Mouse (Mus musculus): ENCODE data around the gene Hoxb3. TPM values are rescaled to one million over a fixed set of nuclear protein-coding genes. Genes with fewer than 3 reads are reported as not detected.

Gene Hoxb3
- polyA plus RNA-seq (2012; rRNA removed) = 2.3 and 3.4 TPM in 2 replicates

DNA sequence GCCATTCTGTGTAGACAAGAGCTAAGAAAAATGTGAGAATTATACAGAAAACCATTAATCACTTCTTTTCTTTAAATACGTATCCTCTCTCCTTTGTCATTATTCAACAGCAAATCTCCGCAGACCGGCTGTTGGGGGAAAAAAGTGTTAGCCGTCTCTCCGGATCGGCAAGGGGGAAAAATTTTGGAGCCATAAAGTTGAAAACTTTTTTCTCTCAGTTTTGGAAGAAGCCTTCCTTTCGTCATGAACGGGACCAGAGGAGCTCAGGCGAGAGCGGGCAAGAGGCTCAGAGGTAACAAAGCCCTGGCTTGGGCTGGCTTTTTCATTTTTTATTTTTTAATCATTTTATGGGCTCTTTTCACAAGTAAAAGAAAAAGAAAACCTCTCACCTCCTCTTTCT, at the start of gene Hoxb3:
Gene Hoxb3 (plus strand): TSS at position 173 of the 400 bp plus-strand sequence.
- 73% methylated on average over 10 of the region's 10 CpGs for WGBS

DNA sequence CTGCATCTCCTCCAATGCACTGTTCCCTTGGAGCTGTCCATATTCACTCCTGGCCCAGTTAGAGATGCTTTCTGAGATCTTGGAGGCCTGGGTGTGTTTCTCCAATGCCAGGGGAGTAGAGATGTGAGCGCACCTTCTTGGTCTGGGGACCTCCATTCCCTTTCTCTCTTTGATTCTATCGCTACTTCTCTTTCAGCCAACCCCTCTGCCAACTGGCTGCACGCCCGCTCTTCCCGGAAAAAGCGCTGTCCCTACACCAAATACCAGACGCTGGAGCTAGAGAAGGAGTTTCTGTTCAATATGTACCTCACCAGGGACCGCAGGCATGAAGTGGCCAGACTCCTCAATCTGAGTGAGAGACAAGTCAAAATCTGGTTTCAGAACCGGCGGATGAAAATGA, 48.7 kb upstream of the Hoxb3 start:
- DNase-seq (ENCODE audit: low read depth, low spot score) = no peak
- 35% methylated on average over 10 of the region's 10 CpGs for WGBS

More for the DNA sequence above, at the start of gene Hoxb3:
- no peak for DNase-seq (ENCODE audit: low read depth, low spot score)

DNA sequence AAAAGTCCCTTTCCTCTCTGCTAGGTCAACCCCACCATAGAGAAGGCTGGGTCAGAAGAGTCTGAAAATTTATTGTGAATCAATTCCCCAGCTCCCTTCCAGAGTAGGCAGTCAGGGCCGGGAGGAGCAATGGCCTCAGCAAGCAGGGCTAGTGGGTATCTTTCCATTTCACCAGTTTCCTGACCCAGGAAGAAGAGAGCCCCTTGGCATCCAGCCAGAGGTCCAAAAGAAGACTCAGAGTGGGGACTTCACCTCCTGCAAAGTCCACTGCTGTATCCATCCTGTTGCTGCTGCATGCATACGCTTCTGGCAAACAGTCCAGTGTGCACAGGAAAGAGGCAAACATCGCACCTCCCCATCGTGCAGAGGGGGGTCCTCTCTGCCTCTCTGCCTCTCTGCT, 47.2 kb upstream of the Hoxb3 start:
- no peak for DNase-seq (ENCODE audit: low read depth, low spot score)
- 26% methylated on average over 4 of the region's 4 CpGs for WGBS

- no peak for DNase-seq (ENCODE audit: low read depth, low spot score)
- WGBS = 2% methylated on average over 35 of the region's 35 CpGs
Observed at GRCm38 (mm10) chr11:96277151-96278044, 45.7 kb upstream of the Hoxb3 start.

DNA sequence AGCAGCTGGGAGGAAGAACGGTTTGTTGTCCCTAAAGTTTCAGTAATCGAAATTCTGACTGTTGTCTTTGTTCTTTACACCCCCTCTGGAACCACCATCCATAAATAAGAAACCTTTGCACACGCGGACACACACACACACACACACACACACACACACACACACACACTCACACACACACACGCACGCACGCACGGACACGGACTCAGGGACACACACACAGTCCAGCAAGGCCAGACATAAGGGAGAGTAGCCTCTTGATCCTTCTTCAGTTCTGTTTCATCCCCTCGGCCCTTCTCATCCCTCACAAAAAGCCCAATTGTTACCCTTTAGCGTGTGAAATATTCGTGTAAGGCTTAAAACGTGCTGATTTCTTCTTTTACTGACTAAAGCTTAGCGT, 44.8 kb upstream of the Hoxb3 start:
- 5% methylated on average over 14 of the region's 14 CpGs for WGBS
- no peak for DNase-seq (ENCODE audit: low read depth, low spot score)

GRCm38 (mm10) chr11:96278773-96279172, 44.4 kb upstream of the Hoxb3 start:
- WGBS = under 1% methylated on average over 9 of the region's 9 CpGs

DNA sequence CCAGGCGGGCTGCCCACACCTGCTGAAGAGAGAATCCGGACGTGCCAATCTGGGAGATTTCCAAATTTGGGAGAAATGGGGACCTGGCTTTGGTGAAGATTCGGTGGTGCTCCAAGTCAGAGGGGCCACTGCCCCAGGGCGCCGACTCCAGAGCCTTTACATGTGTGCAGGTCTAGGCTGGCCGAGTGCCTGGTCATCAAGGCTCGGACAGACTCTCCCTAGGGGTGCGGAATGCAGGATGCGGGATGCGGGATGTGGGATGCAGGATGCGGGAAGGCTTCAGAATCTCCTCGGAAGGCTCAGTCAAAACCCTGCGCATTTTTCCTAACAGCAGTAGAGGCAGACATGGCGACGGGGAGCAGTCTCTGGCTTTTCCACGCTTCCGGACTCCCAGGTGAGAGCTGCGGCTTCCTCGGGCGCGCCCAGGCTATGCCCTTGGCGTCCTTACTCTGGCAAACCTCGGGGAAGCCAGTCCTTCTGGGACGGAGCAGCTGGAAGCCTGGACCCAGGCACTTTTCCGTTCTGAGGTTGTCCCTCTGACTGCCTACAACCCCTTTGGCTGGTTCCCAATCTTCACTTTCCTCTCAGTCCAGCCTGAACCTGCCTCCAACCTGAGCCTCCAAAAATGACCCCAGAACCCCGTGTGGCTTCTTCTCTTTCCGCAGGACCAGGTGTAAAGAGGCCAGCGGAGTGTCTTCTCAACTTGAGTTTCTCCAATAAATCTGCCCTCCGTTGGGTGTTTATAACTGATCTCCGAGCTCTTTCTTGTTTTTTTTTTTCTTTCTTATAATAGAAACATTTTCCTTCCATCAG, 43.5 kb upstream of the Hoxb3 start:
- DNase-seq (ENCODE audit: low read depth, low spot score) = no peak
- 9% methylated on average over 31 of the region's 31 CpGs for WGBS

More at GRCm38 (mm10) chr11:96278773-96279172, 44.4 kb upstream of the Hoxb3 start:
- DNase-seq (ENCODE audit: low read depth, low spot score) = no peak

DNA sequence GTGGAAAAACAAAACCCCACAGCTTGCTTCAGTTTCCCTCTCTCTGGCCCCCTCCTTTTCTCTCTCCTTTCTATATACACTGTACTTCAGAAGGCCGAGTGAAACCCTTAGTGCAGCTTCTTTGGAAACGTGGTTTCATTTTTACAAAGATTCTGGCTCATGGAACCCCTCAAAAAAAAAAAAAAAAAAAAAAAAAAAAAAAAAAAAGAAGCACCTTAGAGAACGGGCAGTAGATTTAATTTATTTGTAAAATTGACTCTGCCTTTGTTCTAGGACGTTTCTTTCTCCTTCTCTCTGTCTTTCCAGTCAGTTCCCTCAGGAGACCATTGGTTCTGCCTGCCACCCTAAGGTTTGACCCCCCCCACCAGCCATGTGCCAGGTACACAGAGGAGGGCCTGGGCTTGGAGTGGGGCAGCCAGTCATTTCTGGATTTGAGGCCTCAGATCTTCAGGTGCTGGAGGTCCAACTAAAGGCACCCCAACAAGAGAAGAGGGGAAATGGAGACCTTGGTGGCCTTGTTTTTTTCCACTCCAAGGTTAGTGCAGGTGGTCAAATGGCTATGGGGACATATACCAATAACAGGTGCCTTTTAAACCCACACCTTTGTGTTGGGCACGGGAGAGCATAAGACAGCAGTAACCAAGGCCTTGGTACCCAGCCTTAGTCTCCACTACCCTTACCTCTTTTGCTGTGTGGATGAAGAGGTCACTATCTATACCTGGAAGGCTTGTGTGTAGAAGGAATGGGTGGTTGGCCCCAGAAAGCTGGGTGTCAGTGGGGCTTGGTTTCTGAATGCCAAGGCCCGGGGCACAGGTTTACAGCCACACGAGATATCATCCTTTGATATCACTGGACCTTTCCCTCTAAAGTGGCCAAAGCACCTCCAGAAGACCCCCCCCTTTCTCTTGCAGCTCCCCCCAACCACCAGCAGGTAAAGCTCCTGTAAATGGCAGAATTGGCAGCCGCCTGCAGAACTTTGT, 42.4 kb upstream of the Hoxb3 start:
- DNase-seq (ENCODE audit: low read depth, low spot score) = no peak
- 22% methylated on average over 8 of the region's 8 CpGs for WGBS

DNA sequence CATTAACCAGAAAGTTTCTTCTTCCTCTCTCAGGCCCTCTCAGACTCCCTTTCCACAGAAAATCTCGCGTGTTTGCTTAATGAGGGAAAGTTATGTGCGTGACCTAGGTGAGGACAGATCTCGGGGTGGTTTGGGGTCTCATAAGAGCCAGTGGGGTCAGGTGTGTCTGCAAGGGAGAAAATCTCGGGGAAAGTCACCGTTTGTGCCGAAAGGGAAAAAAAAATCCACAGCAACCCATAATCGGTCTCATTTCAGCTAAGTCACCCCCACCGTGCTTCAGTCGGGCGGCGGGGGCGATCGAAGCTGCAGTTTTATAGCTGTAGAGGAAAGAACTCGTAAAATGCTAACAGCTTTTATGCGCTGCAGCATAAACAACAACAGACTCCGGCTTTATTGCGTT, 41.7 kb upstream of the Hoxb3 start:
- WGBS = 10% methylated on average over 18 of the region's 18 CpGs

DNA sequence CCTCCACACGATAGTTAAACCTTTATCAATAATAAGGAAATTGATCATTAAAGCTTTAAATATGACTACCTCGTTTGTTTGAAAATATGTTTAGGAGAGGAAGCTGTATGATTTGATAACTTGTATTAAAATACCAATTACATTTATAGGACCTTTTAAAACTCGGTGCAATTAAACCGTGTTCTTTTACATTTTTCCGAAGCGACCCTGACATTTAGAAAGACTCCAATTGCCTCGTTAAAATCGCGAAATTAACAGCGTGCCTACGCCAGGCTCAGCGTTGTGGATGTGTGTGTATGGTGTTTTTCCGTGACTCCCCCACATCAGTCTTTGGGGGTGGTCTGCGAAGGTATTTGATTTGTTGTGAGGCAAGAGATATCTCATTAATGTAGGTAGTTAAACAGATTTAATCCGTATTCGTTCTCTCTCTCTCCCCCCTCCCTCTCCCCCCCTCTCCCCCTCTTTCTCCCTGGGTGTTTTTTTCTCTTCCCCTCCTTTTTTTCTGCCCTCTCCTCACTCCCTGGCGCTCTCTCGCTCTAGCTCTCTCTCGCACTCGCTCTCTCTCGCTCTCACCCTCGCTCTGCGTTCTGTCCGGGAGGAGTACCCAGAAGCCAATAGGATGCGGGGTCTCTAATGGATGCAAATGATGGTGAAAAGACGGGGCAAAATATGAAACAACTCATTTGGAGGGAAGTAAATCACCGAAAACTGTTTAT, 41.1 kb upstream of the Hoxb3 start, which contains the start of gene Hoxb8:
Gene Hoxb8 (plus strand): TSS at position 51 of the 716 bp plus-strand sequence.
- WGBS = 5% methylated on average over 27 of the region's 27 CpGs
- no peak for DNase-seq (ENCODE audit: low read depth, low spot score)

More for the DNA sequence above, 41.7 kb upstream of the Hoxb3 start:
- DNase-seq (ENCODE audit: low read depth, low spot score) = no peak

DNA sequence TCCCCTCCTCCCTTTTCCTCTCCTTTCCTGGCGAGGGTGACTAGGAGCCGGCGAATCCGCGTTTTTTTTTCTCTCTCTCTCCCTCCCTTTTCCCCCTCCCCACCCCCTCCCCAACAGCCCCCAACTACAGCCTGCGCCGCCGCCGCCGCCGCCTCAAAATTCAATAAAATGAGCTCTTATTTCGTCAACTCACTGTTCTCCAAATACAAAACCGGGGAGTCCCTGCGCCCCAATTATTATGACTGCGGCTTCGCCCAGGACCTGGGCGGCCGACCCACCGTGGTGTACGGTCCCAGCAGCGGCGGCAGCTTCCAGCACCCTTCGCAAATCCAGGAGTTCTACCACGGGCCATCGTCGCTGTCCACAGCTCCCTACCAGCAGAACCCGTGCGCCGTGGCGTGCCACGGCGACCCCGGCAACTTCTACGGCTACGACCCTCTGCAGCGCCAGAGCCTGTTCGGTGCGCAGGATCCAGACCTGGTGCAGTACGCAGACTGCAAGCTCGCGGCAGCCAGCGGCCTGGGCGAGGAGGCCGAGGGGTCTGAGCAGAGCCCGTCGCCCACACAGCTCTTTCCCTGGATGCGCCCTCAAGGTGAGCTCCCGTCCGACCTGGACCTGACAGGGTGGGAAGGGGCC, 40.2 kb upstream of the Hoxb3 start:
- no peak for DNase-seq (ENCODE audit: low read depth, low spot score)

GRCm38 (mm10) chr11:96284041-96284749, 38.9 kb upstream of the Hoxb3 start:
- no peak for DNase-seq (ENCODE audit: low read depth, low spot score)
- 2% methylated on average over 49 of the region's 49 CpGs for WGBS

More for the DNA sequence above, 40.2 kb upstream of the Hoxb3 start:
- 4% methylated on average over 49 of the region's 49 CpGs for WGBS

GRCm38 (mm10) chr11:96284774-96285734, 38.1 kb upstream of the Hoxb3 start:
- 4% methylated on average over 36 of the region's 37 CpGs for WGBS
- no peak for DNase-seq (ENCODE audit: low read depth, low spot score)

GRCm38 (mm10) chr11:96285771-96286738, 37.1 kb upstream of the Hoxb3 start, which contains the start of gene Hoxb7:
Gene Hoxb7 (plus strand): TSS chr11:96286623.
- WGBS = 2% methylated on average over 43 of the region's 43 CpGs
- no peak for DNase-seq (ENCODE audit: low read depth, low spot score)

GRCm38 (mm10) chr11:96286739-96287385, 36.3 kb upstream of the Hoxb3 start:
- no peak for DNase-seq (ENCODE audit: low read depth, low spot score)
- WGBS = 3% methylated on average over 55 of the region's 55 CpGs
